Mouse (Mus musculus) lung, postnatal 0 days (tissue): ENCODE data around the gene Nedd9. TPM values are rescaled to one million over a fixed set of nuclear protein-coding genes. Genes with fewer than 3 reads are reported as not detected.

Source experiments
- ATAC-seq: fragments of 200-750 bp; cut with Nextera tagmentation; 2 replicates; pipeline ENCODE4 v1.8.0; 2017; ENCODE audit warnings: moderate library complexity
- DNase-seq: peaks from one replicate; pipeline ENCODE4 v3.0.0-alpha.2; 2016; ENCODE audit warnings: low spot score
- H3K27ac ChIP-seq: fragments of 300-500 bp; sonication (generic); 2 replicates; pipeline ENCODE4 v1.5.1; 2014; ENCODE audit warnings: antibody characterized with exemption, mild to moderate bottlenecking, low read length, mixed read lengths
- H3K27me3 ChIP-seq: fragments of 300-500 bp; sonication (generic); replicated peaks from 2 replicates; pipeline ENCODE4 v1.6.1; 2014; ENCODE audit warnings: low read length, mixed read lengths; ENCODE audit not compliant: insufficient read depth
- H3K36me3 ChIP-seq: fragments of 300-500 bp; sonication (generic); 2 replicates; pipeline ENCODE4 v1.6.1; 2014; ENCODE audit warnings: low read length, mixed read lengths; ENCODE audit not compliant: insufficient read depth
- H3K4me1 ChIP-seq: fragments of 300-500 bp; sonication (generic); 2 replicates; pipeline ENCODE4 v1.6.1; 2014; ENCODE audit warnings: antibody characterized with exemption, low read depth, low read length, mixed read lengths; ENCODE audit not compliant: insufficient read depth
- H3K4me2 ChIP-seq: fragments of 300-500 bp; sonication (generic); replicated peaks from 2 replicates; pipeline ENCODE4 v1.6.1; 2014; ENCODE audit warnings: low read depth, mild to moderate bottlenecking, low read length, moderate library complexity, mixed read lengths
- H3K4me3 ChIP-seq: fragments of 300-500 bp; sonication (generic); 2 replicates; pipeline ENCODE4 v1.5.1; 2014; ENCODE audit warnings: low read depth, low read length
- H3K9ac ChIP-seq: fragments of 300-500 bp; sonication (generic); replicated peaks from 2 replicates; pipeline ENCODE4 v1.6.1; 2014; ENCODE audit warnings: low read depth, mild to moderate bottlenecking
- H3K9me3 ChIP-seq: fragments of 300-500 bp; sonication (generic); 2 replicates; pipeline ENCODE4 v1.6.1; 2016; ENCODE audit warnings: low read length, mixed read lengths
- CTCF ChIP-seq: IDR thresholded peaks from 2 replicates; pipeline ENCODE4 v1.5.1; 2016; ENCODE audit warnings: antibody characterized with exemption, mild to moderate bottlenecking
- EP300 ChIP-seq: IDR thresholded peaks from 2 replicates; pipeline ENCODE4 v1.6.1; 2016; ENCODE audit warnings: antibody characterized with exemption, mild to moderate bottlenecking, control low read depth
- WGBS: fragments of 180-500 bp; shearing (Covaris S2); extraction: QIAGEN DNeasy Blood & Tissue Kit; methylation state at CpG from one replicate; pipeline ENCODE4 v1.1.7; 2014; 5-methylcytosine and 5-hydroxymethylcytosine counted together
- polyA plus RNA-seq: library from polyadenylated mRNA; unstranded; fragments of >200 nt; fragmentation: Nextera tagmentation; extraction: Ambion mirVana; gene quantifications from 2 replicates; pipeline ENCODE4 v1.2.1, GENCODE M21; 2015

Nedd9 gene
- polyA plus RNA-seq, 1 experiment from 2014 or later = 79.1 TPM

GRCm38 (mm10) chr13:41461418-41461817 lies 25.7 kb downstream of the Nedd9 start:
- WGBS = 53% methylated on average over 3 of the region's 3 CpGs
- Histone ChIP-seq H3K4me2 (no peak overlapping the region), H3K9ac (no peak overlapping the region), H3K4me3 (no peak overlapping the region), H3K27me3 (no peaks in the 10 kb centered on the region), H3K27ac (peak overlapping the region; percentile 59), H3K9me3 (no peaks in the 10 kb centered on the region), H3K4me1 (peaks cover 13% of the 10 kb centered on the region; the same call in 1 of the 2 replicates), H3K36me3 (no peaks in the 10 kb centered on the region)
- ATAC-seq (no peak), DNase-seq (peak; percentile 45)
- TF ChIP-seq CTCF (no peak), EP300 (peak; percentile 47; the same call in 1 of the 2 replicates)

GRCm38 (mm10) chr13:41459683-41460286 lies 27.4 kb downstream of the Nedd9 start:
- no peaks in the 10 kb centered on the region for H3K27me3 ChIP-seq

GRCm38 (mm10) chr13:41458709-41459108 lies 28.5 kb downstream of the Nedd9 start:
- WGBS = 65% methylated on average over 2 of the region's 2 CpGs

More at GRCm38 (mm10) chr13:41459683-41460286, 27.4 kb downstream of the Nedd9 start:
- Histone ChIP-seq H3K36me3 (no peaks in the 10 kb centered on the region), H3K9me3 (no peaks in the 10 kb centered on the region), H3K27ac (no peak overlapping the region), H3K4me1 (peaks cover 16% of the 10 kb centered on the region; the same call in 1 of the 2 replicates), H3K4me2 (no peak overlapping the region), H3K9ac (no peak overlapping the region), H3K4me3 (no peak overlapping the region)
- TF ChIP-seq EP300 (no peak), CTCF (peak; percentile 26; the same call in 1 of the 2 replicates)
- no peak for DNase-seq
- 81% methylated on average over 3 of the region's 3 CpGs for WGBS
- no peak for ATAC-seq

GRCm38 (mm10) chr13:41457798-41458390 lies 29.3 kb downstream of the Nedd9 start:
- peak; percentile 40 for ATAC-seq
- TF ChIP-seq CTCF (no peak), EP300 (peak; percentile 81)
- peak overlapping the region; percentile 85 for H3K27ac ChIP-seq

More at GRCm38 (mm10) chr13:41458709-41459108, 28.5 kb downstream of the Nedd9 start:
- Histone ChIP-seq H3K4me2 (no peak overlapping the region), H3K4me3 (no peak overlapping the region), H3K9me3 (no peaks in the 10 kb centered on the region), H3K36me3 (no peaks in the 10 kb centered on the region), H3K9ac (no peak overlapping the region), H3K27me3 (no peaks in the 10 kb centered on the region), H3K4me1 (peaks cover 16% of the 10 kb centered on the region; the same call in 1 of the 2 replicates), H3K27ac (peak overlapping the region; percentile 77)
- peak; percentile 55 for ATAC-seq
- no peak for TF ChIP-seq CTCF
- TF ChIP-seq EP300 = peak; percentile 73
- peak; percentile 46 for DNase-seq

DNA sequence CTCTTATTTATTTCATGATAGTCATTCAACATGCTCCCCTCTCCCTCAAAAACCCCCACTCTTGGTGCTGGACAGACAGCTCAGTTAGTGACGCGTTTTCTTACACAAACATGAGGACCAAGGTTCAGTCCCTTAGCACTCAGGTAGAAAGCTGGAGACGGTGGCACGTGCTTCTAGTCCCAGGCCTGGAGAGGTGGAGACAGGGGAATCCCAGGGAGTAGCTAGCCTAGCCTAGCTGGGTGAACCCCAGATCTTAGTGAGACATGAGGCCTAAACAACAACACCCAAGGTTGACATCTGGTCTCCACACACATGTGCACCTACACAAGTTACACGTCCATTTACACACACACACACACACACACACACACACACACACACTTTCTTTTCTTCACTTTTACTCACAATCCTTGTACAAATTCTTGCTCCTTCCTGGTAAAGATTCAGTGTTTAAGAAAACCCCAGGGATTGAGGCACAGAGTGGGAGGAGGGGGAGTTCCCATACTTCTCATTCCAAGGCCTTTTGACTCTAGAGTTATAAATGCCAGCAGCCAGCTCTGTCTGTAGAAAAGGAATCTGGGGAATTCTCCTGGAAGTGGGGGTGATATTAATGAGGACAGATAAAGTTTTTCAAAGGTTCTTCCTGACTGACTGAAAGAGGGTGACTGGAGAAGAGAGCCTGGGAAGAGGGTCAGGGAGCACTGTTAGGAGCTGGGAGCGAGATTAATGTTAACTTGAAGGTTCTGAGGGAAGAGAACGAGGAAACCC lies 29.9 kb downstream of the Nedd9 start:
- peak; percentile 55 for ATAC-seq
- H3K27ac ChIP-seq = peak overlapping the region; percentile 85
- H3K9ac ChIP-seq = no peak overlapping the region
- peaks cover 19% of the 10 kb centered on the region; the same call in 1 of the 2 replicates for H3K4me1 ChIP-seq
- WGBS = 41% methylated on average over 7 of the region's 7 CpGs
- H3K4me2 ChIP-seq = no peak overlapping the region
- H3K4me3 ChIP-seq = no peak overlapping the region
- no peaks in the 10 kb centered on the region for H3K9me3 ChIP-seq
- peak; percentile 81 for DNase-seq
- no peaks in the 10 kb centered on the region for H3K36me3 ChIP-seq
- H3K27me3 ChIP-seq = no peaks in the 10 kb centered on the region
- TF ChIP-seq EP300 (peak; percentile 92), CTCF (no peak)

More at GRCm38 (mm10) chr13:41457798-41458390, 29.3 kb downstream of the Nedd9 start:
- 63% methylated on average over 10 of the region's 10 CpGs for WGBS
- peak; percentile 54 for DNase-seq
- Histone ChIP-seq H3K27me3 (no peaks in the 10 kb centered on the region), H3K4me2 (no peak overlapping the region), H3K9ac (no peak overlapping the region), H3K4me3 (no peak overlapping the region), H3K4me1 (peaks cover 19% of the 10 kb centered on the region; the same call in 1 of the 2 replicates), H3K36me3 (no peaks in the 10 kb centered on the region), H3K9me3 (no peaks in the 10 kb centered on the region)
